Mouse (Mus musculus) kidney, postnatal 4 days (tissue): ENCODE results near the gene Cnpy1.

Experiments used
- DNase-seq, 2 experiments: peaks; one replicate each; pipeline ENCODE4 v3.0.0; 2021; ENCODE audit warnings: mixed read lengths in 2 of 2

The Cnpy1 gene

DNA sequence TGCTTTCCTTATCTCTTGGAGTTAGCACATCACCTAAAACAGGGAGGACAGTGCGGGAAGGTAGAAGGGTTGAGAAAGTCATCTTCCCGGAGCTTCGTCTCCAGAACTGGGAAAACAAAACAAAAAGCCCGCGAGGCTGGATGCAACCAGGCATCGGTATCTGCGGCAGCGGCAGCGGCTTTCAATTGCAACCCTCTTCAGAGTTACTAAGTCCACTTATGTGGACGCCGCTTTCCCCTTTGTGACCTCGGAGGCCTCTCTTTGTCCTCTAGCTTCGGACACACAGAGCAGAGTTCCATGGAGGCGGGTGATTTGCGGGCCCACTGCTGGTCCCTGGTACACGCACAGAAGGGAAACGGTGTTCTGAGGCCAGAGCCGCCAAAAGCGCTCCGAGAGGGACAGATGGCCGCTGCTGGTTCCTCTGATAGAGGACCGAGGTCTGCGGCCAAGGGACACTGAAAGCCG, 83.6 kb downstream of the Cnpy1 start:
- DNase-seq: peak in 1 of 2 experiments; percentile 18

DNA sequence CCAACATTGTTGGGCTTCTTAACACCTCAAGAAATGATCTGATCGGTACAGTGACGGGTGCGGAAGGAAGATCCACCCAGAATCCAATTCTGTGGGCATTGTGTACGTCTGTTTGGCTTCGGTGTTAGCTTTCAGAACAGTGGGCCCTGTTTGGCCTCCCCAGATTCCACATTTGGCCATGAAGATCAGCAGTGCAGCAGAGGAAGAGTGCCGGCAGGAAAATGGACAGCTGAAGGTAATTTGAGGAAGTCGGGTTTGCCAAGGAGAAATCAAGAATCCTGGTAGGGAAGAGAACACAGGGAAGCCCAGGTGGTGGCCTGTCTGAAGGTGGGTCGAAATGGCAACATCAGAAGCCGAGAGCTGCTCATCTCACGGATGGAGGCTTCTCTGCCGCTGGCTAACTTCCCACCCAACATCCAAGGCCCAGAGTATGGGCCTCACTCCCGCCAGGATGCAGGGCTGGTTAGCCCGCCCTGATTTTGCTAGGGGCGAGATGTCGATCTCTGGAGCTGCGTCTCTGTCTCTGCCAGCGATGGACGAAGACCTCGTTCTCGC, 84.1 kb downstream of the Cnpy1 start:
- no peak for DNase-seq

DNA sequence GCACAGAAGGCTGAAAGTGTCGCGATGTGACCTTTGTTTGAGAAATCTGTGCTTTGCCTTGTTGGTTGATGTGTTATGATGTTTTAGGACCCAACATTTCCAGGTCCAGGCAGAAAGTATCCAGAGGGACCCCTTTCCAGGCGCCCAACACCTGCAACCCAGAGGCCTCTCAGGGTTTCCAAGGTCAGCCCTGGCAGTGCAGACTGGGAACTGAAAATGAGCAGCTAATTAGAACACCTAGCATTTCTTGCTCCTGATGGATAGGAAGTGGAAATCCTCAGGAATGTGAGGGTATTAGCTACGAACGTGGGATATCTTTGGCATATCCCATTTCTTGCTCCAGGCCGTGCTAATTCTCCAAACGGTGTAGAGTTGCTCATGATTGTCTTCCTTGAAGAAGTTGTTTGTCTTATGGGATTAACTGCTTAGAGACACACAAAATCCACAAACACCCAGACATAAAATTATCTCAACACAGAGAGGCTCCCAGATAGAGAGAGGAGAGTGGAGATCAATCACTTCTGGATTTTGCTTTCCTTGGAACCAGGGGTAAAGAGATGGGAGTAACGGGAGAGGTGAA, 85.6 kb downstream of the Cnpy1 start:
- no peak for DNase-seq

DNA sequence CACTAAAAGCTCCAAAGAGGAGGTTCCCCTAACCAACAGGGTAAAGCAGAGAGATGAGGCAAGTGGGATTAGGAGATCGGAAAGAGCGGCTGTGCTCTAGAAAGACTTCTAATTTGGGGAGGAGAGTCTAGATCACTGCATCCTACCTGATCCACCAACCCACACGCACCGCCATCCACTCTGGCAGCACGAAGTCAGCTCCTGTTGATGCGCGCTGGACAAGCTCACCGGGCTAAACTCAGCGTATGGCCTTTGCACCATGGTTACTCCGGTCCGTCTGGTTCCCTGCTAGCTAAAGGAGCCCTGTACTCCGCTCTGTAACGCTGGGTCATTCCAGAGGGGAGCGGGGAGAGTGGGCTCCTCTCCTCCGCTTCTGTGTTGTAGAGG, 86.5 kb downstream of the Cnpy1 start:
- DNase-seq: peak in 1 of 2 experiments; percentile 22

DNA sequence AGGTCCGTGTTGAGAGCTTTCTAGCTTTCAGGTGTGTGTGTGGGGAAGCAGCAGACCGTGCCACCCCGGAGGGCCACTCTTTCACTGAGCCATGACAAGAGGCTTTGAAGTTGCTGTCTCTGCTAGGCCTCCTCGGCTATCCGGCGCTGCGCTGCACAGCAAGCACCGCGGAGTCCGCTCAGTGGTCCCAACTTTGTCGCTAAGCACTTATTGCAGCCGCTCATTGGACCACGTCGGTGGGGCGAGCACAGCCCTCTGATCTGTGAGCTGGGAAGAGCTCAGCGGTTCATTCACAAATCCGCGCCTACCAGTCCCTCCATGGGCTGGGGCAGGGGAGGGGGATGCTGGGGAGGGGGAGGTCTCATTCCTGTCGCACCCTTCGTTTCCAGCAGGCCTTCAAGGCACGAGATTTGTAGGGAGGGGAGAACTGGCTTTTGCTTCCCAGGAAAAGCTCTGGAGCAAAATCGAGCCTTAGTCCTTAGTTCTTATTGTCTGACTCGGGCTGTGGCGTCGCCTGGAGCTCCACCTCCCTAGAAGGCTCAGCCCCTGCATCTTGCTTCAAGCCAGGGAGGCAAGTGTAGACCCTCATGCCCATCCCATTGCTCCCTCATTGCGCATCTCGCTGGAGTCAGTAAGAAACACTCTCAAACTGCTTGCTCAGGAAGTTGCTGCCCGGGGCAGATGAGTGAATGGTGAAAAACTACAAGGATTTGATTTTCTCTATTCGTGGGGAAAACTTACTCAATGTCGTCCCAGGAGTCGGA, 87.1 kb downstream of the Cnpy1 start:
- DNase-seq: peak; percentile 30 to 48

DNA sequence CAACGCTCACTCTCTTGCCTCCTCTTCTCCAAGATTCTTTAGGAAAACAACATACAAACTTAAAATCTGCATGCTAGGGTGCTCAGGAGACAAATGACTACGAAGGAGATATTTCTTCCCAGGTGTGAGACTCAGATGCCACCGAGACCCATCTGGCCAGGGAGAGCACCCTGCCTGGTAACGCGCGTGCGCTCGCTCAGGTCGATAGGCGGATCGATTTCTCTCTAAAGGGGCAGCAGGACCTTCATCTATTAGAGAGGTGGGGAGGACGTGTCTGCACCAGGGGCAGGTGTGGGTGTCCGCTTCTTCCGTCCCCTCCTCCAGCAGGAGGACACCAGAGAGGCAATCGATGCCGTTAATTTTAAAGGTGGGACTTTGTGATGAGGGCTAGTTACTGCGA, 87.8 kb downstream of the Cnpy1 start:
- DNase-seq: no peak

DNA sequence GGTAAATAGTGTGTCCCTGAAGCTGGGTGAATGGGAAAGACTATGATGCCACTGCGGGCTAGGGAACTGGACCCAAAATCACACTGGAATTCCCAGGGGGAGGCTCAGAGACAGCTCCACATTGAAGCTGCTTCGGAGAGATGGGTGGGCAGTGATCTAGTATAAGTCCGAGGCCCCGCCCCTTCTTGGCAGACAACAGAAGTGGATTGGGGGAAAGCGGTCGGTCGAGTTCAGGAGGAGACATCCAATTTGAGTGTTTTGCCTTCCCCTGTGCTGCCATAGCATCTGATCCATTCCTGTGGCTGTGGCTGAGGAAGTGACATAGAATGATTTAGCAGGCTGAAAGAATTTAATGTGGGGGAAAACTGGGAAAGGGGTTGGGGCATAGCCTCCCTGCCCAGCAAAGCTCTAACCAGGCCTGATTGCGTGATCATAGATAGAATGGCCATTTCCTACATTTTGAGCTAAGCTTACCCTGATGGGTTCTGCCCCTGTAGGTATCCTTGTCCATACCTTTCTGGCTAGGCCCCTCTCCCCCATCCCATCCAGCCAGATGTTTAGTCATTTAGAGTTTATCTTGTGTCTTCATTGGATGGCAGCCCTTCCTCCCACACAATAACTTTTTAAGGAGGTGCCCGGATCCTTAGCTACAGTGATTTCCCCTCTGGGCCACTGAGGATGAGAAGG, 88.4 kb downstream of the Cnpy1 start:
- no peak for DNase-seq
